Mouse (Mus musculus) heart, adult 2 months (tissue): ENCODE measurements at regions not wholly inside any gene's neighbourhood (a gene's known extent, or its start where the extent isn't known, plus 50 kb on each side); places are given as distances from the start of the nearest gene placed in this dataset.

Experiments
- CTCF ChIP-seq: fragments of 200-600 bp; IDR thresholded peaks from 2 replicates; pipeline ENCODE4 v1.8.1; 2022; ENCODE audit warnings: antibody characterized with exemption, mild to moderate bottlenecking, moderate library complexity
- EP300 ChIP-seq: fragments of 200-500 bp; IDR thresholded peaks from 2 replicates; pipeline ENCODE4 v1.6.1; 2011; ENCODE audit warnings: low read depth, low read length, control low read depth; ENCODE audit not compliant: insufficient read depth
- POLR2A ChIP-seq: fragments of 200-500 bp; IDR thresholded peaks from 2 replicates; pipeline ENCODE4 v1.6.1; 2011; ENCODE audit warnings: mild to moderate bottlenecking, low read depth, low read length, control low read depth; ENCODE audit not compliant: insufficient read depth

DNA sequence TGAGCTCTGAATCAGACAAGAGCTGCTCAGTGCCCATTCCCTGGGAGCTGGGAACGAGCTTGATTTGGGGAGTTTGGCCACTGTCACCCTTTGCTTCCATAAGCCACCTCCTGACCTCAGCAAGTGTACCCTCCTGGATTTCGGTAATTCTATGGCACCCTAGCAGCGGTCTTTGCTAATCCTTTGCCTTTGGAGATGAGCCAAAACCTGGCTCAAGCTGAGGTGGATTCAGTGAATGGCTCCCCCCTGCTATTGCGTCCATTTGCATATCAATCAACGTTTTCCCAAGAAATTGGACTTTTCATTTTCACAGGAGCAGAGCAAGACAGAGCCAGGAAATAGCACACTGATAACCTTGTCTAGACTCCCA is 204.1 kb downstream of the 1700129C05Rik start:
- TF ChIP-seq EP300 (no peak), CTCF (no peak), POLR2A (no peak)
